Mouse (Mus musculus) cerebral cortex, adult 2 months (tissue): ENCODE data around the gene Fam129a.

Source experiments
- WGBS: fragments of 180-500 bp; shearing (Covaris S2); methylation state at CpG from one replicate; pipeline ENCODE4 v1.1.7; 2018; 5-methylcytosine and 5-hydroxymethylcytosine counted together

The Fam129a gene

GRCm38 (mm10) chr1:151627141-151627540, 56.2 kb downstream of the Fam129a start:
- WGBS = 79% methylated on average over 3 of the region's 3 CpGs

DNA sequence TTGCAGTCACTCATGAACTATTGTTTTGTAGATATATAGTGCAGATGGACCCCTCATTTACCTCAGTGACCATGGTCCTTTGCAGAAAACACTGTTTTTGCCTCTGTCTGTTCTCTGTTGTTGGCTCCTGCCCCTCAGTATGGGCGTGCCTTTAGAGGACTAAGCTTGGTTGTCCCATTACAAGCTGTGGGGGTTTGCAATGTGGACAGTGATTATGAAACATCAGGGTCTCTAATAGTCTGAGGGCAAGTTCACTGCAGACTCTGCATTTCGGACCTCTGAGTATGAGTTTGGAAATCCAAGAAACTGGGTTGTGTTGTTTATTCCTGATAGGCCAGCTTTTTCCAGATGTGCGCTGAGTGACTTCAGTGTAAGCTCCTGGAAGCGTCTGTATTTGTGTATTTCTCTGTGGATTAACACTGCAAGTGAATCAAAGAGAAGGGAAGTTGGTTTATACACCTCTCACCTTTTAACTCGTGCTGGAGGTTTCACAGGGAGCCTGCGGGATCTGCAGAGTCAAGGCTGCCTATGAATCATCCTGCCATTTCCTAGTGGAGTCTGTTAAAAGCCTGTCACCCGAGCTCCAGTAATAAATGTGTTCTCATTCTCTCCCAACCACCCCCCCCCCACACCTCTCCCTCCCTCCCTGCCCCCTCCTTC, 58.7 kb downstream of the Fam129a start:
- WGBS = 63% methylated on average over 7 of the region's 7 CpGs

DNA sequence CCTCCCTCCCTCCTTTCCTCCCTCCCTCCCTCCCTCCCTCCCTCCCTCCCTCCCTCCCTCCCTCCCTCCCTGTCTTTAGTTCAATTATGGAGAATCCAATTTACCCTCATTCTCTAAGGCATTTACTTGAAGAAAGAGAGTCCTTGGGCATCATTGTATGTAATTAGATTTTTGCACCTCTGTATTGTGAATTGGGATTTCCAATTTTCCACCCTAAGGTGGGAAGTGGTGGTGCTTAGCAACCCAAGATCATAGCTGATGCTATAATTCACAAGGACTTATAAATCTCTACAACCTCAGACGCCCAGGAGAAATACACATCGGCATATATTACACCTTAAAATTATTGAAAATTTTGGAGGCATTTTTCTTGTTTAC, 59.3 kb downstream of the Fam129a start:
- 94% methylated on average over 2 of the region's 2 CpGs for WGBS

GRCm38 (mm10) chr1:151631061-151631460, 60.1 kb downstream of the Fam129a start:
- WGBS = 74% methylated on average over 2 of the region's 2 CpGs

DNA sequence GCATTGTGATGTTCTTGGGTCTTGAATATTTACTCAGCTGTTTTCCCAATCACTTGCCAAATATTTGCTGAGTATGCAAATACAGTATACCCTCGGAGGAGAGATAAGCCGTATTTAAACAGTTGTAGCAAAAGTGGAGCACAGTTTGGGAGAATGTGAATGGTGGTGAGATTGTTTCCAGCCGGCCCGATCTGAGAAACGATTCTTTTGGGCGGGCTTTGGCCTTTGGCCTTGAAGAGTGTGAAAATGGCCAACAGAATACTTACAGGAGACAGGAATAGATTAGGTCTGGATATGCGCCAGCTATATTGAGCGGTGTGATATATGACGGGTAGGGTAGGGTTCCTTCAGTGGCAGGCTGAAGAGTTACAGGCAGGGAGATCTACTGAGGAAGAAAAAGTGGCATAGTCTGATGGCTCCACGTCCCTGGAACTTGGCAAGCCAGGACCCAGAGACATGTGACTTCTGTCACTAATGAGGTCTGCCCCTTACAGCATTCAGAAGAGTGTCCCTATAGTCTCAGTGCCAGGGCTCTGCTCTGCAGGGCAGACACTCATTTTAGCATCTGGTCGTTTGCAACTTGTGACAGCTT, 60.8 kb downstream of the Fam129a start:
- 63% methylated on average over 11 of the region's 11 CpGs for WGBS

DNA sequence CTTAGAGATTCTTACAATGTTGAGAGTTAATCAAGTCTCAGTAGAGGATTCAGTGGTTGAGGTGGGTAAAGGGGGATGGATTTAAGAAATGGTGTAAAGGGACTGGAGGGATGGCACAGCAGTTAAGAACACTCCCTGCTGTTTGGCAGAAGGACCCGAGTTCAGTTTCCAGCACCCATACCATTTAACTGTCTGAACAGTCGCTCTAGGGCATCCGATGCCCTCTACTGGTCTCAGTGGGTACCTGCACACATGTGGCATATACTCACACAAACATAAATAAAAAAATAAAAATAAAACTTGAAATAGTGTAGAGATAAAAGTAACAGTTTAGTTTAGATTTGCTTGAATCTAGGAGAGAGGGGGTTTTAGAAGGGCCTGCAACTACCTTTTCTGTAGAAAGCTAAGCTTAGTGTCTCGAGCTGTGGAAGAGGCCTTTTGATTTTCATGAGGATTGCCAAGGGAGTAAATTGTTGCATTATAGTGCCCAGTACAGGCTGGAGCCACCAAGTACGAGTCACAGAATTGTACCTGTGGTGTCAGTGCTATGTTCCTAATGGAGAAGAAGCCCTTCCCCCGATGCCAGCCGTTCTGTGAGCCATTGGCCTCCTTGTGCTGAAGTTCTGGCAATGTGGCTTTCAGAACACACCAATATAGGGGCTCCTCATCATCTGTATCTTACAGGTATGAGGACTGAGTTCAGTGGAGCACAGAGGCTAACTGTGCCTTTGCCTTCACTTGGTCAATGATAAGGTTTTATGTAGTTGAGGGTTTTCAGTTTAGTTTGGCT, 61.8 kb downstream of the Fam129a start:
- 96% methylated on average over 7 of the region's 7 CpGs for WGBS

DNA sequence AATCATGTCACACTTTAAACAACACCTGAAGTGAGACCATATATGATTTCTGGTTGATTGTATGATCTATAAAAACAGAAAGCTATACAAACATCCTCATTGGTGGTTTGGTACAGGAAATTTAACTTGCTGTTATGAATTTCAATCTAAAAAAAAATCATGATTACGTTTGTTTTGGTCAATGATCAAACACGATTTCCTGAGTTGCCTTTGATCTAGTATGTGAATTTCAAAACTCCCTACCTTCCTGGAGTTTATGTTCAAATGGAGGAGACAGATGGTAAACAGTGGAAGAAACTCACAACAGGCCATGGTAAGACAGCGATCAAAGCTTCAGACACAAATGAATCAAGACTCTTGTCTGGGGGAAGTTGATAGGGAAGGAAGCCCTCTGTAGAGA, 65.7 kb downstream of the Fam129a start:
- 85% methylated on average over 3 of the region's 3 CpGs for WGBS

DNA sequence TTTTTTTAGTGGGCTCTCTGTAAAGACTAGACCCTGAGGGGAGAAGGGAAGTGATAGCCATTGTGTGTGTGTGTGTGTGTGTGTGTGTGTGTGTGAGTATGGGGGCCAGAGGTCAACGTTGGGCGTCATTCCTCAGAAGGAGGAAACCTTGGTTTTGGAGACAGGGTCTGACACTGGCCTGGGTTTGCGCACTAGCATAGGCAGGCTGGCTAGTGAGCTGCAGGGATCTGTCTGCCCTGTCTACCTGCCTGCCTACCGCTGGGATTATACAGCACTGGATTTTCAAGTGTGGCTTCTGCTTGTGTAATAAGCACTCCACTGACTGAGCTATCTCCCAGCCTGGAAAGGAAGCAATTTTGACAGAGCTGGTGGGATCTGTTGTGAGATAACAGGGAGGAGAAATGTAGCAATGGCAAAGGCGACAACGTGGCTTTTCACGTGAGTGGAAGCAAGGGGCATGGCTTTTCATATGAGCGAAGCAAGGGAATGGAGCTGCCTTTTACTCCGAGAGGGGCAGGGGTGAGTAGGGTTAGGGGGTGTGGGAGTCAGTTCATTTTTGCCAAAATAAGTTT, 66.5 kb downstream of the Fam129a start:
- 91% methylated on average over 9 of the region's 9 CpGs for WGBS

- 72% methylated on average over 5 of the region's 5 CpGs for WGBS
Observed at GRCm38 (mm10) chr1:151638357-151638756, 67.4 kb downstream of the Fam129a start.

- WGBS = 97% methylated on average over 2 of the region's 2 CpGs
Observed at GRCm38 (mm10) chr1:151638770-151639169, 67.8 kb downstream of the Fam129a start.

GRCm38 (mm10) chr1:151646380-151646779, 75.4 kb downstream of the Fam129a start:
- WGBS = 58% methylated on average over 3 of the region's 3 CpGs

DNA sequence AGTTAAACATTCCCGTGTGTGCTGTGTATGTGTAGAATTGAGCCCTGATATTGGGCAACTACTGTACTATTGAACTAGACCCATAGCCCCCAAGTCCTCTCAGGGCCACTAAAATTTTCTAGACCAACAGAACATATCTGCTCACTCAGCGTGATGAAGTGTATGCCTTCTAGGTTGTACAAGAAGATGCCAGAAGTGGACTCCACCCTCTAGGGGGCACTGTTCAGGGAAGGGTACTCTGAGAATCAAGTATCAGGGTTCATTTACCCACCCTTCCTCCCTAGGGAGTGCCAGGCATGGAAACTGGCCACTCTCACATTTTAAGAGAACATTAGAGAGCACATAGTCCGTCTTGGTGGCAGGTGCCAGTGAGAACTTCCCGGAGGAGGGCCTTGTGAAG, 77.1 kb downstream of the Fam129a start:
- 95% methylated on average over 4 of the region's 4 CpGs for whole genome bisulfite sequencing

DNA sequence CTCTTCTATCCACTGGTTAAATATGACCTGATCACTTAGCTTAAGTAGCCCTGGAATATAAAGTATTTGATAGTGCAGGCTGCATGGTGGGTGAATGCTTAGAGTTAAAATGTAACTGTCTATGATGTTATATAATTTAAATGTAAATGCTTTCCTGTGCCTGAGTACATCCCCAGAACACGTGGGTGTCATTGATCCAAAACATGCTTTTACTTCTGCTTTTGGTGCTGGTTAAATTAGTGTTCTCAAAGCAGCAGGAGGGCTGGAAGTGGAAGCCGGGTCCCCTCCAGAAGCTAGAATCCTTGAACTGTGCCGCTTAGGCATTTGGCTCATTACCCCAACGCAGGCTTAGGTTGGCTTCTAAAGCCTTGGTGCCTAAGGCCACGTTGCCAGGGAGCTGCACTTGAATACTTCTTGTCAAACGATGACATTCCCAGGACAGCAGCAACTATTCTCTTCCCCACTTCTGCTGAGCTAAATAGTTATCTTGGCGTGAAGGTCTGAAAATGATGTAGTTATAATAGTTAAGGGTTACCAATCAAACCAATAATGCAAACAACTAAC, 86.1 kb downstream of the Fam129a start:
- 32% methylated on average over 7 of the region's 7 CpGs for WGBS

DNA sequence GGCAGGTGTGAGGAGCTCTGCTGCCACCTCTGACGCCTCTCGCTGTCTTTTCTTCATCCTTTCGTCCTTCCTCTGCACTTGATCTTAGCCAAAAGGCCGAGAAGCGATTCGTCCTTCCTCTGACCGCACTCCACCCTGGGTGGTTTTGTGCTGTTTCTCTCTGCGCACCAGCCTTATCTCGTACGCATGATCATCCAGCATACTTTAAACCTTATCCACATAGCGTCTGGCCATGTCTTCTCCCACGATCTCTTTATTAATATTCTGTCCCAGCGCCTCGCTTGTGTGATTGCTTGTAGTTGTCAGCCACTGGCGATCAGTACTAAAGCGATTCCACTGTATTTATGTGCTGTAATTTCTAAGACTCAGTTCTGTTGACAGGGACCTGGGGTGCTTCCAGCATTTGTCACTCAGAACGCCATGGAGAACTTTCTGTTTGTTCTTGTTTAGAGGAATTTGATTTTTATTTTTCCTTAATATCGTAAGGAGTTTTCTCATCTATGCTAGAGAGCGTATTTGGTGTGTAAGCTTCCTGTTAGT, 87.4 kb downstream of the Fam129a start:
- 84% methylated on average over 19 of the region's 19 CpGs for WGBS

DNA sequence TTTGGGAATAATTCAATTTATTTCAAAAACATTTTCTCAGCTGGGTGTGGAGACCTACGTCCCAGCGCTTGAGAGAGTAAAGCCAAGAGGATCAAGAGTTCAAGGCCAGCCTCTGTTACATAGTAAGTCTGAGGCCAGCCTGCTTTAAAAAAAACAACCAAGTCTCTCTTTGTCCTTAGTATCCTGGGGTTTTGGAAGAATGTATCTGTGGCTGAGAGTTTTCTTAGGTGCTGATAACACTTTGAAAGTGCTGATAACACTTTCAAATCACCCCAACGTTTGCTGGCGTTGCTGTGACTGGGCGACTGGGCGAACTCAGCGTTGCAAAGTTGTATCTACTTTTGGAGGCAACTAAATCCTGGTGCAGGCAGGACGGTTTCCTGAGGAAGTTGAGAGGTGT, 88.7 kb downstream of the Fam129a start:
- 86% methylated on average over 8 of the region's 8 CpGs for WGBS

- WGBS = 96% methylated on average over 4 of the region's 4 CpGs
Observed at GRCm38 (mm10) chr1:151660251-151660650, 89.3 kb downstream of the Fam129a start.

GRCm38 (mm10) chr1:151660883-151661282, 89.9 kb downstream of the Fam129a start:
- WGBS = 81% methylated on average over 6 of the region's 6 CpGs

GRCm38 (mm10) chr1:151661684-151662439, 90.9 kb downstream of the Fam129a start:
- 94% methylated on average over 7 of the region's 7 CpGs for WGBS

GRCm38 (mm10) chr1:151662958-151663357, 92.0 kb downstream of the Fam129a start:
- 83% methylated on average over 6 of the region's 6 CpGs for WGBS

- 96% methylated on average over 10 of the region's 10 CpGs for WGBS
Observed at GRCm38 (mm10) chr1:151664384-151664783, 93.4 kb downstream of the Fam129a start.

- WGBS = 89% methylated on average over 7 of the region's 7 CpGs
Observed at GRCm38 (mm10) chr1:151664837-151665431, 93.9 kb downstream of the Fam129a start.
